Mouse (Mus musculus) MEL (cell line): ENCODE results near the gene Mydgf. TPM values are rescaled to one million over a fixed set of nuclear protein-coding genes. Genes with fewer than 3 reads are reported as not detected.

Source experiments
- DNase-seq: peaks from one replicate; pipeline ENCODE4 v3.0.0; 2011; ENCODE audit warnings: low read depth, low spot score
- H3K27ac ChIP-seq: 2 replicates; pipeline ENCODE4 v1.5.1; 2012; ENCODE audit warnings: low read depth, mild to moderate bottlenecking, control low read depth, low read length, moderate library complexity; ENCODE audit not compliant: control insufficient read depth
- H3K27me3 ChIP-seq, 2 experiments: fragments of 150-350 bp in 1 of 2; sonication (generic) in 1 of 2; 2 replicates each; pipeline ENCODE4 v1.6.1; 2012; ENCODE audit warnings: low read length in 2 of 2, mild to moderate bottlenecking in 2 of 2, improper control_type of control experiment in 1 of 2, moderate library complexity in 1 of 2; ENCODE audit not compliant: insufficient read depth in 2 of 2, control insufficient read depth in 1 of 2
- H3K36me3 ChIP-seq, 2 experiments: 2 replicates each; pipeline ENCODE4 v1.6.1; 2012 to 2014; ENCODE audit warnings: low read length in 2 of 2, improper control_type of control experiment in 1 of 2, inconsistent platforms in 1 of 2, mild to moderate bottlenecking in 1 of 2; ENCODE audit not compliant: insufficient read depth in 2 of 2, control insufficient read depth in 1 of 2
- H3K4me1 ChIP-seq, 2 experiments: fragments of 150-350 bp in 1 of 2; sonication (generic) in 1 of 2; 2 replicates each; pipeline ENCODE4 v1.6.1; 2012; ENCODE audit warnings: low read length in 2 of 2, improper control_type of control experiment in 1 of 2, mild to moderate bottlenecking in 1 of 2; ENCODE audit not compliant: insufficient read depth in 2 of 2, control insufficient read depth in 1 of 2
- H3K4me3 ChIP-seq, 2 experiments: fragments of 150-350 bp in 1 of 2; sonication (generic) in 1 of 2; 2 replicates each; pipeline ENCODE4 v1.5.1; 2012; ENCODE audit warnings: low read depth in 2 of 2, low read length in 2 of 2, mild to moderate bottlenecking in 2 of 2, moderate library complexity in 2 of 2, control low read depth in 1 of 2, improper control_type of control experiment in 1 of 2; ENCODE audit not compliant: control insufficient read depth in 1 of 2, insufficient read depth in 1 of 2
- H3K79me2 ChIP-seq: 2 replicates; pipeline ENCODE4 v1.6.1; 2012; ENCODE audit warnings: mild to moderate bottlenecking, low read length, moderate library complexity; ENCODE audit not compliant: control insufficient read depth, poor library complexity, insufficient read depth
- H3K9ac ChIP-seq: 2 replicates; pipeline ENCODE4 v1.6.1; 2012; ENCODE audit warnings: low read depth, mild to moderate bottlenecking, control low read depth, low read length, moderate library complexity; ENCODE audit not compliant: control insufficient read depth, poor library complexity, severe bottlenecking
- H3K9me3 ChIP-seq: fragments of 150-350 bp; sonication (generic); replicated peaks from 2 replicates; pipeline ENCODE4 v1.6.1; 2012; ENCODE audit warnings: mild to moderate bottlenecking, low read length, improper control_type of control experiment, moderate library complexity; ENCODE audit not compliant: insufficient read depth
- CHD2 ChIP-seq: IDR thresholded peaks from 2 replicates; pipeline ENCODE4 v1.6.1; 2011; ENCODE audit warnings: low read length, improper control_type of control experiment
- CTCF ChIP-seq, 3 experiments: IDR thresholded peaks in 2 of 3; conservative IDR thresholded peaks in 1 of 3; 2 replicates each; pipeline ENCODE4 v1.5.1; 2011 to 2012; ENCODE audit warnings: low read length in 3 of 3, low read depth in 2 of 3, mild to moderate bottlenecking in 2 of 3, improper control_type of control experiment in 1 of 3, inconsistent platforms in 1 of 3, mixed read lengths in 1 of 3, moderate library complexity in 1 of 3; ENCODE audit not compliant: control insufficient read depth in 1 of 3, insufficient read depth in 1 of 3, poor library complexity in 1 of 3, severe bottlenecking in 1 of 3
- E2F4 ChIP-seq: IDR thresholded peaks from 2 replicates; pipeline ENCODE4 v1.6.1; 2011; ENCODE audit warnings: low read depth, low read length, improper control_type of control experiment, borderline replicate concordance
- ELF1 ChIP-seq: IDR thresholded peaks from 2 replicates; pipeline ENCODE4 v1.6.1; 2014; ENCODE audit warnings: low read depth, mild to moderate bottlenecking, inconsistent platforms, low read length, improper control_type of control experiment, moderate library complexity
- ETS1 ChIP-seq: IDR thresholded peaks from 2 replicates; pipeline ENCODE4 v1.6.1; 2012; ENCODE audit warnings: low read depth, mild to moderate bottlenecking, inconsistent platforms, low read length, improper control_type of control experiment, moderate library complexity
- GABPA ChIP-seq: IDR thresholded peaks from 2 replicates; pipeline ENCODE4 v1.6.1; 2012; ENCODE audit warnings: low read depth, mild to moderate bottlenecking, inconsistent platforms, low read length, improper control_type of control experiment, moderate library complexity
- GATA1 ChIP-seq: IDR thresholded peaks from 2 replicates; pipeline ENCODE4 v1.6.1; 2011; ENCODE audit warnings: low read depth, low read length, improper control_type of control experiment
- JUND ChIP-seq: IDR thresholded peaks from 2 replicates; pipeline ENCODE4 v1.6.1; 2011; ENCODE audit warnings: low read depth, mild to moderate bottlenecking, improper control_type of control experiment, low read length
- MAZ ChIP-seq: IDR thresholded peaks from 2 replicates; pipeline ENCODE4 v1.6.1; 2012; ENCODE audit warnings: low read depth, mild to moderate bottlenecking, inconsistent platforms, low read length, improper control_type of control experiment
- MXI1 ChIP-seq: IDR thresholded peaks from 2 replicates; pipeline ENCODE4 v1.6.1; 2011; ENCODE audit warnings: mild to moderate bottlenecking, low read depth, low read length, improper control_type of control experiment
- MYB ChIP-seq: IDR thresholded peaks from 2 replicates; pipeline ENCODE4 v1.6.1; 2011; ENCODE audit warnings: mild to moderate bottlenecking, low read depth, low read length, improper control_type of control experiment
- MYC ChIP-seq: IDR thresholded peaks from 2 replicates; pipeline ENCODE4 v1.6.1; 2011; ENCODE audit warnings: low read depth, mild to moderate bottlenecking, low read length, improper control_type of control experiment, moderate library complexity
- NELFE ChIP-seq: IDR thresholded peaks from 2 replicates; pipeline ENCODE4 v1.6.1; 2011; ENCODE audit warnings: low read depth, low read length, improper control_type of control experiment
- NRF1 ChIP-seq: IDR thresholded peaks from 2 replicates; pipeline ENCODE4 v1.6.1; 2014; ENCODE audit warnings: low read depth, mild to moderate bottlenecking, inconsistent platforms, low read length, improper control_type of control experiment, moderate library complexity; ENCODE audit not compliant: poor library complexity, insufficient read depth, severe bottlenecking
- POLR2AphosphoS2 ChIP-seq: IDR thresholded peaks from 2 replicates; pipeline ENCODE4 v1.6.1; 2011; ENCODE audit warnings: low read length, improper control_type of control experiment
- RCOR1 ChIP-seq: IDR thresholded peaks from 2 replicates; pipeline ENCODE4 v1.6.1; 2012; ENCODE audit warnings: low read depth, mild to moderate bottlenecking, inconsistent platforms, low read length, improper control_type of control experiment
- TCF12 ChIP-seq: IDR thresholded peaks from 2 replicates; pipeline ENCODE4 v1.6.1; 2014; ENCODE audit warnings: low read depth, mild to moderate bottlenecking, inconsistent platforms, low read length, improper control_type of control experiment, moderate library complexity
- USF2 ChIP-seq, 2 experiments: IDR thresholded peaks; 2 replicates each; pipeline ENCODE4 v1.6.1; 2011 to 2012; ENCODE audit warnings: improper control_type of control experiment in 2 of 2, low read length in 2 of 2, borderline replicate concordance in 1 of 2, inconsistent platforms in 1 of 2, low read depth in 1 of 2, mild to moderate bottlenecking in 1 of 2; ENCODE audit not compliant: insufficient read depth in 1 of 2
- ZC3H11A ChIP-seq: IDR thresholded peaks from 2 replicates; pipeline ENCODE4 v1.6.1; 2012; ENCODE audit warnings: low read depth, mild to moderate bottlenecking, inconsistent platforms, low read length, improper control_type of control experiment
- ZKSCAN1 ChIP-seq: IDR thresholded peaks from 2 replicates; pipeline ENCODE4 v1.6.1; 2012; ENCODE audit warnings: low read depth, mild to moderate bottlenecking, inconsistent platforms, low read length, improper control_type of control experiment, moderate library complexity
- polyA plus RNA-seq, 2 experiments: library from polyadenylated mRNA; stranded (reverse) in 1 of 2; unstranded in 1 of 2; fragments of >175 nt in 1 of 2; fragments of >200 nt in 1 of 2; gene quantifications; 2 replicates each; pipeline versions ENCODE4 v1.2.1 to v1.2.4; 2012; ENCODE audit warnings: low replicate concordance in 2 of 2, low read depth in 1 of 2; ENCODE audit not compliant: insufficient read length in 2 of 2, insufficient read depth in 1 of 2, missing spikeins in 1 of 2
- total RNA-seq: library from RNA; depleted of rRNA; stranded (reverse); fragments of 300-350 nt; gene quantifications from 2 replicates; pipeline ENCODE4 v1.2.3, GENCODE M21; 2012

Gene Mydgf
- total and polyA plus RNA-seq, 3 experiments, result 117 to 137 TPM; not detected in 1

- Histone ChIP-seq H3K9ac (no peak overlapping the region), H3K79me2 (no peaks in the 10 kb centered on the region), H3K36me3 (peaks cover 0 to 4% of the 10 kb centered on the region in 2 experiments; a peak in 1 of 4 replicates), H3K27me3 (peaks cover 2% of the 10 kb centered on the region in 2 experiments; a peak in 2 of 4 replicates), H3K27ac (no peak overlapping the region), H3K4me1 (peaks cover 0 to 4% of the 10 kb centered on the region in 2 experiments; a peak in 2 of 4 replicates), H3K4me3 (no peak overlapping the region), H3K9me3 (no peaks in the 10 kb centered on the region)
- DNase-seq, result no peak
- TF ChIP-seq ZC3H11A, result no peak
- no peak for TF ChIP-seq GATA1
These were observed 34.7 kb downstream of the Mydgf start for GRCm38 (mm10) chr17:56148790-56149618.

- peaks cover 0 to 2% of the 10 kb centered on the region in 2 experiments; a peak in 2 of 4 replicates for H3K27me3 ChIP-seq
- no peaks in the 10 kb centered on the region for H3K9me3 ChIP-seq
- H3K4me1 ChIP-seq, result peaks cover 0 to 4% of the 10 kb centered on the region in 2 experiments; a peak in 2 of 4 replicates
- no peak for DNase-seq
- no peak overlapping the region for H3K9ac ChIP-seq
- H3K27ac ChIP-seq, result no peak overlapping the region
- H3K4me3 ChIP-seq, result no peak overlapping the region
- no peaks in the 10 kb centered on the region for H3K79me2 ChIP-seq
- TF ChIP-seq MAZ (no peak), ETS1 (no peak), GABPA (no peak), MYB (no peak), JUND (no peak), NELFE (no peak), GATA1 (no peak), ELF1 (no peak), USF2 (IDR thresholded peaks at IDR 0.05; ENCODE audit: borderline replicate concordance in 1 of 2, insufficient read depth in 1 of 2, low read depth in 1 of 2, low read length in 2 of 2) (no peak), CTCF (IDR thresholded peaks at IDR 0.05 in 2 of 3, conservative IDR thresholded peaks at IDR 0.05 in 1 of 3; ENCODE audit: control insufficient read depth in 1 of 3, insufficient read depth in 1 of 3, low read depth in 2 of 3, low read length in 3 of 3, poor library complexity in 1 of 3, severe bottlenecking in 1 of 3) (no peak), ZKSCAN1 (no peak), NRF1 (no peak), CHD2 (no peak), MXI1 (no peak), E2F4 (no peak), TCF12 (no peak), RCOR1 (no peak), POLR2AphosphoS2 (no peak), MYC (no peak)
- H3K36me3 ChIP-seq, result peaks cover 0 to 4% of the 10 kb centered on the region in 2 experiments; a peak in 1 of 4 replicates
These were observed 35.4 kb downstream of the Mydgf start for GRCm38 (mm10) chr17:56148280-56148679.
